Mouse (Mus musculus): ENCODE measurements around the gene Spint3.

DNA sequence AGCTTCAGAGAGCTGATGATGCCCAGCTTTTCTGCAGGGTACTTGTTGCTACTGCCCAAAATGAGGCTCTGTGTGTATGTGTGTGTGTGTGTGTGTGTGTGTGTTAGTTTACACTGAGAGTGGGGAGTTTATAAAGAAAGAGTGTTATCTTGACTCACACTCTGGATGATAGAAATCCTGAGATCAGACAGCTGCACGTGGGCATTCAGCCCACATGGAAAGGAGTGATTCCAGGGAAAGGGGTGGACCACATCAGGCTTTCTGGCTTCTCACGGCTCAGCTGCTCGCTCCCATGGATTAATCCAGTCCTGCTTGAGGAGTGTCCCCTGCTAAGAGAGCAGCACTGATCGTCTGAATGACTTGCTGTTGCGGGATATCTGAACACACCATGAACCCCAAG is 31.1 kb downstream of the Spint3 start:
- TF ChIP-seq POLR2A (IDR thresholded peaks at IDR 0.05; ENCODE audit: low read depth, low read length): no peak
- no peak for TF ChIP-seq CTCF (IDR thresholded peaks at IDR 0.05; ENCODE audit: extremely low read depth, insufficient read length, insufficient replicate concordance, low read depth, low read length)

Data from small intestine, adult 2 months (tissue).